Mouse (Mus musculus) left cerebral cortex, postnatal 10 days (tissue): ENCODE results near the gene Gfpt1. TPM values are rescaled to one million over a fixed set of nuclear protein-coding genes. Genes with fewer than 3 reads are reported as not detected.
A peak's percentile ranks its signal among the peaks of the same experiment; 100 is the strongest.
"Not testable (repeated sequence)": the region's sequence is repeated elsewhere in the genome, so short reads cannot be mapped to it uniquely, and the experiment has no call there.

Experiments used
- DNase-seq, 2 experiments: peaks; one replicate each; pipeline ENCODE4 v3.0.0; 2021 to 2022; ENCODE audit warnings: low spot score in 2 of 2, mixed read lengths in 1 of 2; ENCODE audit errors: extremely low spot score in 1 of 2
- intact Hi-C: fragments of 180-260 bp; cut with DNase I; formaldehyde crosslinking; loops from one replicate; pipeline ENCODE4 v1.15.1; 2025
- total RNA-seq, 2 experiments: library from RNA; stranded (reverse); gene quantifications; 2 replicates each; pipeline ENCODE4 v1.2.3; 2021

Gfpt1 gene
- total RNA-seq, 2 experiments from 2014 or later: 60.0 to 60.7 TPM

GRCm38 (mm10) chr6:87092476-87092875 is 49.8 kb downstream of the Gfpt1 start:
- intact Hi-C loops: no loop called here
- DNase-seq: peak in 1 of 2 experiments; percentile 18

DNA sequence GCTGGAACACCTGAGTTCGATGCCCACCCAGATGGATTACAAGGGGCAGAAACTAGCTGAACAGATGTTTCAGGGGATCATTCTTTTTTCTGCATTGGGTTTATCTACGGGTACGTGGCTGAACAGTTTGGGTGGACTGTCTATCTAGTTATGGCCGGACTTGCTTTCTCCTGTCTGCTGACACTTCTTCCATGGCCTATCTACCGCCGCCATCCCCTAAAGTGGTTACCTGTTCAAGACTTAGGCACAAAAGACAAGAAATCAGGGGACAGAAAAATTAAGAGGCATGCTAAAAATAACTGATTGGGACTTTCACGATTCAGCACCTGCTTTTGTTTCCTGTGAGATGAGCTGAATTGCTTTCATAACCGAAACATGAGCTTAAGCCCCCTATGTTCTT is 51.0 kb downstream of the Gfpt1 start:
- intact Hi-C loops: not testable (repeated sequence)

GRCm38 (mm10) chr6:87099261-87099660 is 56.6 kb downstream of the Gfpt1 start:
- intact Hi-C loops: no loop called here
- no peak for DNase-seq

More for the DNA sequence above, 51.0 kb downstream of the Gfpt1 start:
- not testable (repeated sequence) for DNase-seq

DNA sequence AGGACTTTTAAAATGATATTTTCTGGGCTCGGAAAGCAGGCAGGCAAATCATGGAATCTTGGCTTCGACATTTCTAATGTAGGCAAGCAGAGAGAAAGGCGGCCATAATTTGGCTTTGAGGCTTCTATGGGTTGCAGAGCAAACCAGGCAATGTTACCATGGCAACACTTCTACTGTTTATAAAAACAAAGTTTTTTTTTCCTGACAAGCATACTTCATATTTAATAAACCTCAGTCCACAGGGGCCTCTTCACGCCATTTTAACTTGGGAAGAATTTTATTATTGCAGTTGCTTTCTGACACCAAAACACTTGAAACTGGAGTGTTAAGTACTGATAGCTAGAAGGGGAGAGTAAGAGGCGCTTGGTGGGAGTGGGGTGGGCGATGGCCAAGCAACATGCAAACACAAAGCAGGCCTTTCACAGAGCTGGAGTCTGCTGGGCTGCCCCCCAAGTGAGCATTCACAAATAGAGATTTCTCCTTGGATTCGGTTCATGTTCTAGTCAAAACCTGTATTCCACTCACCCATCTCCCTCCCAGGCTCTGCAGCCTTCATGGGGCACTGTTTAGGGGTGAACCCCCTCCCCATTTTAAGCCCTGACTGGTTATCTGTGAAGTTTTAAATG is 57.1 kb downstream of the Gfpt1 start:
- DNase-seq: peak; percentile 40 to 41
- intact Hi-C loops: loop anchor here (2.0 to 5.0 kb wide), 2 partner anchors 287 to 413 kb away; no protein-coding TSS in a partner anchor

GRCm38 (mm10) chr6:87100297-87101020 is 57.8 kb downstream of the Gfpt1 start:
- intact Hi-C loops: loop anchor here (1.0 to 5.0 kb wide), 3 partner anchors 235 to 412 kb away; partner anchors contain the start of gene Antxr1
- no peak for DNase-seq

GRCm38 (mm10) chr6:87101281-87101954 is 58.8 kb downstream of the Gfpt1 start:
- intact Hi-C loops: loop anchor here (1.0 to 5.0 kb wide), 3 partner anchors 234 to 411 kb away; partner anchors contain the start of gene Antxr1
- DNase-seq: peak; percentile 80 to 89

- intact Hi-C loops: loop anchor here (1.0 to 5.0 kb wide), 3 partner anchors 233 to 410 kb away; partner anchors contain the start of gene Antxr1
- no peak for DNase-seq
These were observed 59.3 kb downstream of the Gfpt1 start for GRCm38 (mm10) chr6:87101955-87102353.

DNA sequence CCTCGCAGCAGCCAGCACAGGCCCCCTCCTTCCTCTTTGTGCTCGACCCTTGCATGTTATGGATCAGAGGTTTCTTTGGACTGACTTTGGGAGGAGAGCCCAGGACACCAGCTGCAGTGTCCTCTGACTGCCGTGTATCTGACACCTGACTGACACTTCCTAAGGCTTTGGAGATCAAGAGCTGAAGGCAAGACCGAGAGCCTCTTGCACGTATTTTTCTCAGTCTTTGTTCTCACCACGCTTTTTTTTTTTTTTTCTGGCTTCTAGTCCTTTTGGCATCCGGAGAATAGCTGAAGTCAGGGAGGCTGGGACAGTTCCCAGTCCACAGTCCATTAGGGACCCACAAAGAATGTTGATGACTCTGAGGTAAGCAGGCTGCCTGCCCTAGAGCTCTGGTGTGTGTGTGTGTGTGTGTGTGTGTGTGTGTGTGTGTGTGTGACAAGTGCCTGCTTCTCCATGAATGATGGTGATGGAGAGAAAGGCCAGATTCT is 59.8 kb downstream of the Gfpt1 start:
- intact Hi-C loops: loop anchor here (5.0 kb wide), 1 partner anchor 410 kb away; no protein-coding TSS in a partner anchor
- no peak for DNase-seq

- DNase-seq: no peak
- intact Hi-C loops: loop anchor here (5.0 kb wide), 1 partner anchor 409 kb away; no protein-coding TSS in a partner anchor
These were observed 60.7 kb downstream of the Gfpt1 start for GRCm38 (mm10) chr6:87103314-87103713.

GRCm38 (mm10) chr6:87104123-87104796 is 61.6 kb downstream of the Gfpt1 start, which contains the start of gene D6Ertd527e:
Gene D6Ertd527e (plus strand): TSS chr6:87104746.
- intact Hi-C loops: loop anchor here (5.0 kb wide), 1 partner anchor 408 kb away; no protein-coding TSS in a partner anchor
- no peak for DNase-seq

- intact Hi-C loops: no loop called here
- DNase-seq: no peak
These were observed 68.8 kb downstream of the Gfpt1 start for GRCm38 (mm10) chr6:87111493-87111892.

DNA sequence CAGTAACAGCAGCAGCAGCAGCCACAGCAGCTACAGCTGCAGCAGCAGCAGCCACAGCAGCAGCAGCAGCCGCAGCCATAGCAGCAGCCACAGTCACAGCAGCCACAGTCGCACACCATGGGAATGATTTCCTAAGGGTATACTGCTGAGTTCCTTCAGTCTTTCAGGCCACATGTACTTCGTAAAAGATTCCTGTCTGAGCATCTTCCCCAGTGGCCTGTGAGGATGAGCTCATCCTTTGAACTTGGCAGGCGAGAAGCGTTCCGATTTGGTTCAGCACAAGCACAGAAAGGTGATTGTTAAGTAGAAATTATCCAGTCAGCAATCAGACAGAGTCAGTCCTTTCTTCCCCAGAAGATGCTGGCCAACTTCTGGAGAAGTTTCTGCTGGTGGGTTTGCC is 69.5 kb downstream of the Gfpt1 start:
- DNase-seq: no peak
- intact Hi-C loops: no loop called here

GRCm38 (mm10) chr6:87115981-87116380 is 73.3 kb downstream of the Gfpt1 start:
- intact Hi-C loops: no loop called here
- no peak for DNase-seq

GRCm38 (mm10) chr6:87116596-87116995 is 74.0 kb downstream of the Gfpt1 start:
- intact Hi-C loops: no loop called here
- no peak for DNase-seq

GRCm38 (mm10) chr6:87119066-87119837 is 76.6 kb downstream of the Gfpt1 start:
- intact Hi-C loops: no loop called here
- DNase-seq: no peak

DNA sequence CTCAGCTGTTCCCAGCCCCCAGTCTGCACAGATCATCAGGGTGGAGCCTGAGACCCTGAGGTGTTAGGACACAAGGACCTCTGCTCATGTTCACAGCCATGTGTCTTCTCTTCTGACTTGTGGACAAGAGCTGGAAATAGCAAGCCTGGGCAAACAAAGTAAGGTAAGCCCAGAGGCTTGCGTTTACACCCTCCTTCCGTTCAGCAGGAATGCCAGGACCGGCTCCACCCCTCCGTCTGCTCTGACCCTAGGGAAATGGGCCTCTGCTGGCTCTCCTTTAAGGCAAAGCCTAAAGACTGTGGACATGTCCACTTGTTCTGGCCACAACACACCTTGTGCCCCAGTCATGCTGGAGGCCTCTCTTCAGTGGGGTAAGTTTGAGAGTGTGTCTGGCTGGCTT is 77.3 kb downstream of the Gfpt1 start:
- no peak for DNase-seq
- intact Hi-C loops: no loop called here

DNA sequence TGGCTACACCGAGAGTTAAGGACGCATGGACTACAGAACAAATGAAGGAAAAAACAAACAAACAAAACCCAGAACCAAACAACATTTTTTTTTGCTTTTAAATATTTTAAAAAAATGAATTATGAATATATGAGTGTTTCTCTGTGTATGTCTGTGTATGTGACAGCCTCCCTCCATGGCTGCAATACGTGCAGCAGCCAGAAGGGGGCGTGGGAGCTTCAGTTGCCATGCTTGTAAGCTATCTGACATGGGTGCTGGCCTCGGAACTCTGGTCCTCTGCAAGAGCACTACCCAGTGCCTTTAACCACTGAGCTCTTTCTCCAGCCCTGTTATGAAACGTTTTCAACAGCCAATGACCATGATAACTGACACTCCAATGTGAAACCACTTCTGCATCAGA is 78.0 kb downstream of the Gfpt1 start:
- no peak for DNase-seq
- intact Hi-C loops: no loop called here

DNA sequence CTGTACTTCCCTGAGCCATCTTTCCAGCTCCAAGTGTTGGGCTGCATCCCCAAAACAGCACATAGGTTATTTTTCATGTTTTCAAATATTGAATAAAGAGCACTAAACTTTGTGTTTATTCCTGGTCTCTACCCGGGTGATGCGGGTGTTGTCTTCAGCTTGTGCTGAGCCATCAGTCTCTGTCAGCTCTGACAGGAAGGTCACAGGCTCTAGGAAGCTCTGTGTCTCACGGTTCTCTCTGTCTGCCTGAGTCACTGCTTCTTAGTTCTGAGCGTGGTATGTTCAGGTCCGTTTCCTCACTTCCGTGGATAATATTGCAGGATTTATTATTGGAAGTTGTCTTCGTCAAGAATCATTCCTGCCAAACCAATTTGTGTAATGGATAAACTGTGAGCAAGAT is 79.3 kb downstream of the Gfpt1 start:
- intact Hi-C loops: no loop called here
- no peak for DNase-seq
